Mouse (Mus musculus) bone marrow, adult 2 months (tissue): ENCODE measurements around the gene Crispld2.

Experiments used
- CTCF ChIP-seq: fragments of 200-500 bp; IDR thresholded peaks from 2 replicates; pipeline ENCODE4 v1.5.1; 2011; ENCODE audit warnings: low read length, control low read depth; ENCODE audit not compliant: control insufficient read depth, insufficient read depth
- POLR2A ChIP-seq: fragments of 200-500 bp; IDR thresholded peaks from 2 replicates; pipeline ENCODE4 v1.6.1; 2011; ENCODE audit warnings: low read depth, mild to moderate bottlenecking, control low read depth, low read length, borderline replicate concordance; ENCODE audit not compliant: control insufficient read depth

- TF ChIP-seq POLR2A (no peak), CTCF (no peak)
Measured at GRCm38 (mm10) chr8:119960531-119961104, 31.6 kb upstream of the Crispld2 start.
